Mouse (Mus musculus) embryo, embryonic 11 days (tissue): Measurements from ENCODE around the gene Rdh11.

Source experiments
- DNase-seq: peaks from one replicate; pipeline ENCODE4 v3.0.0-alpha.2; 2015

Gene Rdh11

GRCm38 (mm10) chr12:79138999-79139398 is 53.1 kb downstream of the Rdh11 start:
- DNase-seq, result no peak

DNA sequence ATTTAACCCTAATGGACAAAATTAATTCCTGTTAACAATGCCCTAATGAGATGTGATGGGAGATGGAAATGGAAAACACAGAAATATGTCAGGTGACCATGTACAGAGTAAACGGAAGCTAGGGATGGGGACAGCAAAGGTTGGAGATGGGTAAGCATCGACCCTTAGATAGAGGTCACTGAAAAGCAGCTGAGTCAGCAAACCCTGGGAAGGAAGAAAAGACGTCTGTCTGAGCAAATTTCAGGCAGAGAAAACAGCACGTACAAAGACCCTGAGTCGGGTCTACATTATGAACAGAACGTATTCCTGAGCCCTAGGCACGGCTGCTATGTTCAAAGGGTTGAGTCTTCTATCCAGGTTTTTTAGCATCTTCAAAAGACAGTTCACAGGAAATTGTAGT is 55.1 kb downstream of the Rdh11 start:
- no peak for DNase-seq

- DNase-seq, result no peak
Measured at GRCm38 (mm10) chr12:79135105-79135504, 57.0 kb downstream of the Rdh11 start.

- DNase-seq, result no peak
Measured at GRCm38 (mm10) chr12:79134676-79135075, 57.4 kb downstream of the Rdh11 start.

GRCm38 (mm10) chr12:79131706-79132460 is 60.2 kb downstream of the Rdh11 start:
- DNase-seq, result no peak

DNA sequence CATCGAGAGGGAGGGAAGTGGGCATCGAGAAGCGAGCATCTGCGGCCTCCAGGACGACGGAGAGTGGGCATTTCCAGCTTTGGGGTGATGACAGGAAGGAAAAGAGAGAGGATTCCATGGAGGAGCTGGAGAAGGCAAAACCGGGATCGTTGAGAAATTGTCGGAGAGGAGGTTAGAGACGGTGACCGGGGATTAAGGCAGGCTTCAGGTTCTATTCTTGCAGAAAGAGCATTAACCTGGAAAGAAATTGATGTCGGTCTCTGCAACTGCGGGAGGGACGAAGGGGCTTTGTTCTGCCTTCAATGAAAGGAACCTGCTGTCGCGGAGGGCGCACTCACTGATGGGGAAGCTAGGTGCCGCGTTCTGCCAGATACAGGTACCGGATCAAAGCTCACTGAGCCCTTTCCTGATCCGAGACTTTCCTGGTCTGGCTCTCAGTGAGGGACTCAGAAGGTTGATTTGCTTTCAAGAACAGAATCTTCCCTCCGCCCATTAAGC is 60.9 kb downstream of the Rdh11 start:
- DNase-seq, result peak; percentile 16

- DNase-seq, result peak; percentile 85
Measured at GRCm38 (mm10) chr12:79130299-79131177, 61.6 kb downstream of the Rdh11 start, which contains the start of gene Arg2. Gene Arg2, plus strand, starts transcription at chr12:79130777.
